Mouse (Mus musculus): ENCODE measurements around the gene Nckap5.
A peak's percentile ranks its signal among the peaks of the same experiment; 100 is the strongest.
"Not testable (repeated sequence)": the region's sequence is repeated elsewhere in the genome, so short reads cannot be mapped to it uniquely, and the experiment has no call there.

The Nckap5 gene

GRCm38 (mm10) chr1:126105673-126106256 lies 724.8 kb downstream of the Nckap5 start:
- no peak for ATAC-seq (ENCODE audit: insufficient number of reproducible peaks, low FRiP score, low TSS enrichment)

GRCm38 (mm10) chr1:126094346-126094745 lies 736.3 kb downstream of the Nckap5 start:
- no peak for ATAC-seq (ENCODE audit: insufficient number of reproducible peaks, low FRiP score, low TSS enrichment)

- ATAC-seq (ENCODE audit: insufficient number of reproducible peaks, low FRiP score, low TSS enrichment) = not testable (repeated sequence)
Observed at GRCm38 (mm10) chr1:126091979-126092378, 738.6 kb downstream of the Nckap5 start.

GRCm38 (mm10) chr1:126087181-126087580 lies 743.4 kb downstream of the Nckap5 start:
- no peak for ATAC-seq (ENCODE audit: insufficient number of reproducible peaks, low FRiP score, low TSS enrichment)

GRCm38 (mm10) chr1:126076312-126076711 lies 754.3 kb downstream of the Nckap5 start:
- ATAC-seq (ENCODE audit: insufficient number of reproducible peaks, low FRiP score, low TSS enrichment) = no peak

- no peak for ATAC-seq (ENCODE audit: insufficient number of reproducible peaks, low FRiP score, low TSS enrichment)
Observed at GRCm38 (mm10) chr1:126070861-126071260, 759.7 kb downstream of the Nckap5 start.

- ATAC-seq (ENCODE audit: insufficient number of reproducible peaks, low FRiP score, low TSS enrichment) = no peak
Observed at GRCm38 (mm10) chr1:126051491-126051890, 779.1 kb downstream of the Nckap5 start.

GRCm38 (mm10) chr1:126042886-126043285 lies 787.7 kb downstream of the Nckap5 start:
- no peak for ATAC-seq (ENCODE audit: insufficient number of reproducible peaks, low FRiP score, low TSS enrichment)

GRCm38 (mm10) chr1:126027536-126027935 lies 803.1 kb downstream of the Nckap5 start:
- ATAC-seq (ENCODE audit: insufficient number of reproducible peaks, low FRiP score, low TSS enrichment) = no peak

GRCm38 (mm10) chr1:126024518-126024917 lies 806.1 kb downstream of the Nckap5 start:
- ATAC-seq (ENCODE audit: insufficient number of reproducible peaks, low FRiP score, low TSS enrichment) = no peak

GRCm38 (mm10) chr1:126022959-126023358 lies 807.6 kb downstream of the Nckap5 start:
- no peak for ATAC-seq (ENCODE audit: insufficient number of reproducible peaks, low FRiP score, low TSS enrichment)

- ATAC-seq (ENCODE audit: insufficient number of reproducible peaks, low FRiP score, low TSS enrichment) = not testable (repeated sequence)
Observed at GRCm38 (mm10) chr1:126018654-126019053, 811.9 kb downstream of the Nckap5 start.

- no peak for ATAC-seq (ENCODE audit: insufficient number of reproducible peaks, low FRiP score, low TSS enrichment)
Observed at GRCm38 (mm10) chr1:126011661-126012091, 818.9 kb downstream of the Nckap5 start.

GRCm38 (mm10) chr1:126007571-126007970 lies 823.0 kb downstream of the Nckap5 start:
- no peak for ATAC-seq (ENCODE audit: insufficient number of reproducible peaks, low FRiP score, low TSS enrichment)

- no peak for ATAC-seq (ENCODE audit: insufficient number of reproducible peaks, low FRiP score, low TSS enrichment)
Observed at GRCm38 (mm10) chr1:126005672-126006071, 824.9 kb downstream of the Nckap5 start.

GRCm38 (mm10) chr1:125996540-125996939 lies 834.1 kb downstream of the Nckap5 start:
- ATAC-seq (ENCODE audit: insufficient number of reproducible peaks, low FRiP score, low TSS enrichment) = peak; percentile 18; the same call in 1 of the 2 replicates

- no peak for ATAC-seq (ENCODE audit: insufficient number of reproducible peaks, low FRiP score, low TSS enrichment)
Observed at GRCm38 (mm10) chr1:125987803-125988202, 842.8 kb downstream of the Nckap5 start.

- no peak for ATAC-seq (ENCODE audit: insufficient number of reproducible peaks, low FRiP score, low TSS enrichment)
Observed at GRCm38 (mm10) chr1:125984570-125984969, 846.0 kb downstream of the Nckap5 start.

GRCm38 (mm10) chr1:125974649-125975048 lies 856.0 kb downstream of the Nckap5 start:
- ATAC-seq (ENCODE audit: insufficient number of reproducible peaks, low FRiP score, low TSS enrichment) = no peak

GRCm38 (mm10) chr1:125971933-125972332 lies 858.7 kb downstream of the Nckap5 start:
- ATAC-seq (ENCODE audit: insufficient number of reproducible peaks, low FRiP score, low TSS enrichment) = no peak

- no peak for ATAC-seq (ENCODE audit: insufficient number of reproducible peaks, low FRiP score, low TSS enrichment)
Observed at GRCm38 (mm10) chr1:125967671-125968070, 862.9 kb downstream of the Nckap5 start.

GRCm38 (mm10) chr1:125951026-125951425 lies 879.6 kb downstream of the Nckap5 start:
- ATAC-seq (ENCODE audit: insufficient number of reproducible peaks, low FRiP score, low TSS enrichment) = no peak

Data from cerebellum, adult (tissue).